Mouse (Mus musculus) neural tube, embryonic 13.5 days (tissue): ENCODE data around the gene Pcsk6. TPM values are rescaled to one million over a fixed set of nuclear protein-coding genes. Genes with fewer than 3 reads are reported as not detected.
"Not testable (repeated sequence)": the region's sequence is repeated elsewhere in the genome, so short reads cannot be mapped to it uniquely, and the experiment has no call there.

Experiments
- ATAC-seq: fragments of 200-750 bp; cut with Nextera tagmentation; 2 replicates; pipeline ENCODE4 v1.8.0; 2017; ENCODE audit warnings: low read depth, mild to moderate bottlenecking, moderate TSS enrichment, moderate library complexity
- H3K27ac ChIP-seq: fragments of 300-500 bp; sonication (generic); replicated peaks from 2 replicates; pipeline ENCODE4 v1.5.1; 2015; ENCODE audit warnings: moderate library complexity, mild to moderate bottlenecking, inconsistent platforms
- H3K27me3 ChIP-seq: fragments of 300-500 bp; sonication (generic); 2 replicates; pipeline ENCODE4 v1.6.1; 2015; ENCODE audit warnings: mild to moderate bottlenecking, inconsistent platforms
- H3K36me3 ChIP-seq: fragments of 300-500 bp; sonication (generic); 2 replicates; pipeline ENCODE4 v1.6.1; 2015; ENCODE audit warnings: mild to moderate bottlenecking, inconsistent platforms
- H3K4me1 ChIP-seq: fragments of 300-500 bp; sonication (generic); replicated peaks from 2 replicates; pipeline ENCODE4 v1.6.1; 2015; ENCODE audit warnings: inconsistent platforms
- H3K4me2 ChIP-seq: fragments of 300-500 bp; sonication (generic); 2 replicates; pipeline ENCODE4 v1.6.1; 2015; ENCODE audit warnings: inconsistent platforms, mild to moderate bottlenecking, moderate library complexity
- H3K4me3 ChIP-seq: fragments of 300-500 bp; sonication (generic); 2 replicates; pipeline ENCODE4 v1.5.1; 2015; ENCODE audit warnings: mild to moderate bottlenecking, inconsistent platforms
- H3K9ac ChIP-seq: fragments of 300-500 bp; sonication (generic); 2 replicates; pipeline ENCODE4 v1.6.1; 2015; ENCODE audit warnings: moderate library complexity, mild to moderate bottlenecking, inconsistent platforms
- H3K9me3 ChIP-seq: fragments of 300-500 bp; sonication (generic); 2 replicates; pipeline ENCODE4 v1.6.1; 2016; ENCODE audit warnings: inconsistent platforms
- WGBS: fragments of 180-500 bp; shearing (Covaris S2); methylation state at CpG from one replicate; pipeline ENCODE4 v1.1.7; 2015; 5-methylcytosine and 5-hydroxymethylcytosine counted together
- polyA plus RNA-seq: library from polyadenylated mRNA; unstranded; fragments of >200 nt; fragmentation: Nextera tagmentation; extraction: Ambion mirVana; gene quantifications from 2 replicates; pipeline ENCODE4 v1.2.1, GENCODE M21; 2015

The Pcsk6 gene
- polyA plus RNA-seq: 1.2 and 1.3 TPM in 2 replicates

DNA sequence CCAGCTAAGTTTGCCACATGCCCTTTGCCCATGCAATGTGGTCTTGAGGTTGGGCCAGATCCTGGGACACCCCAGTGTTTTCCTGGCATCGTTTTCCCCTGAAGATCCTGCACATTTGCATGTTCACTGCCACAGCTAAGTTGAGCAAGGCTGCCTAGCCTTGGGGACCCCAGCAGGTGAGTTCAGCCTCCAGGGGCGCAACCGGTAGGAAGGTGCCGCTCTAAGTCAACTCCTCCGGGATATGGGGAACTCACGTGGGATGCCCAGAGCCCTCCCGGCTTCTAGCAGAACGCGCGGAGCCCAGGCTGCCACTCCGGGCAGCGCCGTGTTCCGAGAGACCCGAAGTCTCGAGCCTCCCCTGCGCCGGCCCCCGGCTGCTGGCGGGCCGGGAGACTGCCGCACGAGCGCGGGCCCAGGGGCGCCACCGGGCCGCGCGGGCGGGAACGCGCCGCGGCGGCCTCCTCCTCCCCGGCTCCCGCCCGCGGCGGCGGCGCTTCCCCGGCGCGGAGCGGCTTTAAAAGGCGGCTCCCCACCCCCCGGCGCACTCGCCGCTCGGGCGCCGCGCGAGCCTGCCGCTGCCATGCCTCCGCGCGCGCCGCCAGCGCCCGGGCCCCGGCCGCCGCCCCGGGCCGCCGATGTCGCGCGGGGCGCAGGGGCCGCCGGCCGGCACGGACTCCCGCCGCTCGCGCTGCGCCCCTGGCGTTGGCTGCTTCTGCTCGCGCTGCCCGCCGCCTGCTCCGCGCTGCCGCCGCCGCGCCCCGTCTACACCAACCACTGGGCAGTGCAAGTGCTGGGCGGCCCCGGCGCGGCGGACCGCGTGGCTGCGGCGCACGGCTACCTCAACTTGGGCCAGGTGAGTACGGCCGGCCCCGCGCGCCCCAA is at the start of gene Pcsk6:
Gene Pcsk6 (plus strand): TSS at position 144 of the 882 bp plus-strand sequence.
- H3K36me3 ChIP-seq: no peaks in the 10 kb centered on the region
- peak within 1 kb of the TSS; percentile 98 for H3K4me2 ChIP-seq
- no peak within 1 kb of the TSS for H3K27ac ChIP-seq
- H3K27me3 ChIP-seq: peaks cover 80% of the 10 kb centered on the region
- H3K4me1 ChIP-seq: peaks cover 14% of the 10 kb centered on the region
- no peaks in the 10 kb centered on the region for H3K9me3 ChIP-seq
- H3K4me3 ChIP-seq: peak within 1 kb of the TSS; percentile 61
- under 1% methylated on average over 94 of the region's 111 CpGs for WGBS
- H3K9ac ChIP-seq: peak within 1 kb of the TSS; percentile 67
- ATAC-seq: peak; percentile 73

GRCm38 (mm10) chr7:65813611-65814212 is 47.8 kb upstream of the Pcsk6 start:
- WGBS: 92% methylated on average over 8 of the region's 8 CpGs
- Histone ChIP-seq H3K4me3 (no peak overlapping the region), H3K9ac (no peak overlapping the region), H3K4me1 (no peaks in the 10 kb centered on the region), H3K4me2 (no peak overlapping the region), H3K9me3 (peaks cover 3% of the 10 kb centered on the region; the same call in 1 of the 2 replicates), H3K27ac (no peak overlapping the region), H3K36me3 (no peaks in the 10 kb centered on the region), H3K27me3 (no peaks in the 10 kb centered on the region)
- ATAC-seq: no peak

- 0 out of 2 replicates have a peak, but pooled peaks cover 9% of the 10 kb centered on the region for H3K4me1 ChIP-seq
- no peaks in the 10 kb centered on the region for H3K27me3 ChIP-seq
- no peak overlapping the region for H3K4me2 ChIP-seq
- WGBS: 91% methylated on average over 8 of the region's 8 CpGs
- ATAC-seq: no peak
- H3K27ac ChIP-seq: no peak overlapping the region
- H3K9me3 ChIP-seq: peaks cover 3% of the 10 kb centered on the region; the same call in 1 of the 2 replicates
- no peaks in the 10 kb centered on the region for H3K36me3 ChIP-seq
- H3K4me3 ChIP-seq: no peak overlapping the region
- no peak overlapping the region for H3K9ac ChIP-seq
Observed at GRCm38 (mm10) chr7:65817564-65817963, 44.0 kb upstream of the Pcsk6 start.

DNA sequence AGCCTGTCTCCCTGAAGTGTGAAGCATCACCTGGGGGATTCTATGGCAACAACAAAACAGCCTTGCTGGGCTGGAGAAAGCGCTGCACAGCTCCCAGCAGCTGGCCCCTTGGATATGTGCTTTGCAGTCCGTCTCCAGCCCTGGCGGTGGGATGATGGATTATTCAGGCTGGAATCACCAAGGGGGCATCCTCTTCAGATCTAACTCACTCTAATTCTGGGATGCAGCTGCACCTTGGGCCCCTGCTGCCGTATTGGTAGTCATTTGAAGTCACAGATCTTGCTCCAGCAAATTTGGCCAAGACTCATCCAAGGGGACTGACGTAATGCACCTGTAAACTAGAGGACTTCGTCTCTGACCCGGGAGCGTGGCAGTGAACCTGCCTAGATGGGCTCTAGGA is 41.1 kb upstream of the Pcsk6 start:
- no peak overlapping the region for H3K9ac ChIP-seq
- 30% methylated on average over 8 of the region's 8 CpGs for WGBS
- H3K4me1 ChIP-seq: 0 out of 2 replicates have a peak, but pooled peaks cover 9% of the 10 kb centered on the region
- no peak overlapping the region for H3K27ac ChIP-seq
- no peaks in the 10 kb centered on the region for H3K27me3 ChIP-seq
- no peak overlapping the region for H3K4me2 ChIP-seq
- ATAC-seq: no peak
- no peak overlapping the region for H3K4me3 ChIP-seq
- peaks cover 3% of the 10 kb centered on the region; the same call in 1 of the 2 replicates for H3K9me3 ChIP-seq
- no peaks in the 10 kb centered on the region for H3K36me3 ChIP-seq

DNA sequence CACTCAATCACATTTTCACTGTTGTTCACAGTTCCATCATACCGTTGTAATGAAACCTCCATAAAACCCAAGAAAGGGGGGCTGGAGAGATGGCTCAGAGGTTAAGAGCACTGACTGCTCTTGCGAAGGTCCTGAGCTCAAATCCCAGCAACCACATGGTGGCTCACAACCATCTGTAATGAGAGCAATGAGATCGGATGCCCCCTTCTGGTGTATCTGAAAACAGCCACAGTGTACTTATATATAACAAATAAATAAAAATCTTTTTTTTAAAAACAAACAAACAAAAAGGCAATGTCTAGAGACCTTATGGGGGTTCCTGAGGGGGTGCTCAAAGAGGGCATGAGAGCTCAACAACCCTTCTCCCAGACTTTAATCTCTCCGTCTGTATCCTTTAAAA is 39.6 kb upstream of the Pcsk6 start:
- not testable (repeated sequence) for H3K4me1 ChIP-seq, H3K36me3 ChIP-seq, H3K9me3 ChIP-seq, H3K27ac ChIP-seq, H3K27me3 ChIP-seq, ATAC-seq, H3K4me3 ChIP-seq, H3K9ac ChIP-seq, H3K4me2 ChIP-seq
- 75% methylated on average over 4 of the region's 4 CpGs for WGBS

- Histone ChIP-seq H3K36me3 (no peaks in the 10 kb centered on the region), H3K9me3 (no peaks in the 10 kb centered on the region), H3K4me3 (no peak overlapping the region), H3K9ac (no peak overlapping the region), H3K27ac (no peak overlapping the region), H3K27me3 (no peaks in the 10 kb centered on the region), H3K4me1 (0 out of 2 replicates have a peak, but pooled peaks cover 9% of the 10 kb centered on the region), H3K4me2 (no peak overlapping the region)
- ATAC-seq: no peak
- WGBS: 85% methylated on average over 2 of the region's 2 CpGs
Observed at GRCm38 (mm10) chr7:65822506-65823119, 38.9 kb upstream of the Pcsk6 start.

DNA sequence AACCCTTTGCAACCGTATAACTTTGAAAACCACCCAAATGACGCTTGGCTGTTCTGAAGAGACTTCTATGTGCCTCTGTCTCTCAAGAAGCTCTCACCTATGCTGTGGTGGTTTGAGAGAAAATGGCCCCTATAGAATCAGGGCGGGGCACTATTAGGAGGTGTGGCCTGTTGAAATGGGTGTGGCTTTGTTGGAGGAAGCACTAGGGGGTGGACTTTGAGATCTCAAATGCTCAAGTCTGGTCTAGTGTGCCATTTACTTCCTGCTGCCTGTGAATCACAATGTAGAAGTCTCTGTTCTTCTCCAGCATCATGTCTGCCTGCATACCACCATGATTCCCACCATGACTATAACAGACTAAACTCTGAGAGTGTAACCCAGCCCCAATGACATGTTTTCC is 21.8 kb upstream of the Pcsk6 start:
- Histone ChIP-seq H3K9me3 (no peaks in the 10 kb centered on the region), H3K4me3 (no peak overlapping the region), H3K36me3 (no peaks in the 10 kb centered on the region), H3K27ac (no peak overlapping the region), H3K27me3 (no peaks in the 10 kb centered on the region), H3K9ac (no peak overlapping the region), H3K4me1 (no peaks in the 10 kb centered on the region), H3K4me2 (no peak overlapping the region)
- ATAC-seq: no peak
- 94% methylated on average over 3 of the region's 3 CpGs for WGBS

- no peak for ATAC-seq
- Histone ChIP-seq H3K4me1 (no peaks in the 10 kb centered on the region), H3K4me2 (no peak overlapping the region), H3K27ac (no peak overlapping the region), H3K4me3 (no peak overlapping the region), H3K36me3 (no peaks in the 10 kb centered on the region), H3K27me3 (no peaks in the 10 kb centered on the region), H3K9me3 (no peaks in the 10 kb centered on the region), H3K9ac (no peak overlapping the region)
- WGBS: 55% methylated on average over 2 of the region's 2 CpGs
Observed at GRCm38 (mm10) chr7:65843210-65843609, 18.3 kb upstream of the Pcsk6 start.

DNA sequence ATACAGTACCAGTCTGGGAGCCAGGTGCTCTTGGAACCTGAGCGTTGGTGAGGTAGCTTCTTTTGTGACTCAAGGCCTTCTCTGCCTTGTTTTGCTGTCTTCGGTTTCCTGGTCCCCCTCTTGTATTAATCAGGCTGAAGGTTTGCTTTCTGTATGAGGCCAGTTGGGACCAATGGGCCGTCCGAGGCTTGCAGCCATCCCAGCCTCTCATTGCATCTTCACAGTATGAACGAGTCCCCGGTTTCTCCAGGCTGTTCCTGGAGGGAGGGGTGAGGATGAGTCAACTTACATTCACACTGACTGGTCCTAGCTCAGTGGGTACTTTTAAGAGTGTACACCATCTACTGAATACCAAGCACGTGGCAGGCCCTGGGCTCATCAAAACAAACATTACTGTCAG is 553 bp upstream of the Pcsk6 start:
- Histone ChIP-seq H3K27me3 (peaks cover 87% of the 10 kb centered on the region), H3K4me2 (no peak overlapping the region), H3K9ac (no peak overlapping the region), H3K4me3 (peak overlapping the region; percentile 61; the same call in 1 of the 2 replicates), H3K27ac (no peak overlapping the region), H3K4me1 (peaks cover 14% of the 10 kb centered on the region), H3K36me3 (no peaks in the 10 kb centered on the region), H3K9me3 (no peaks in the 10 kb centered on the region)
- WGBS: 60% methylated on average over 7 of the region's 7 CpGs
- 0 out of 2 replicates have a peak, but pooled peaks have one; percentile 17 for ATAC-seq

- H3K4me1 ChIP-seq: peaks cover 14% of the 10 kb centered on the region
- peak overlapping the region; percentile 61 for H3K4me3 ChIP-seq
- no peaks in the 10 kb centered on the region for H3K9me3 ChIP-seq
- H3K27ac ChIP-seq: no peak overlapping the region
- peak overlapping the region; percentile 98 for H3K4me2 ChIP-seq
- no peaks in the 10 kb centered on the region for H3K36me3 ChIP-seq
- 0 out of 2 replicates have a peak, but pooled peaks have one; percentile 16 for ATAC-seq
- peaks cover 80% of the 10 kb centered on the region for H3K27me3 ChIP-seq
- WGBS: 2% methylated on average over 60 of the region's 61 CpGs
- peak overlapping the region; percentile 67 for H3K9ac ChIP-seq
Observed at GRCm38 (mm10) chr7:65862473-65863176, 1.1 kb downstream of the Pcsk6 start.

- Histone ChIP-seq H3K9ac (no peak overlapping the region), H3K27ac (no peak overlapping the region), H3K4me1 (peaks cover 20% of the 10 kb centered on the region), H3K36me3 (no peaks in the 10 kb centered on the region), H3K4me2 (no peak overlapping the region), H3K9me3 (no peaks in the 10 kb centered on the region), H3K27me3 (peaks cover 36% of the 10 kb centered on the region), H3K4me3 (no peak overlapping the region)
- no peak for ATAC-seq
- WGBS: 83% methylated on average over 16 of the region's 16 CpGs
Observed at GRCm38 (mm10) chr7:65869173-65869572, 7.6 kb downstream of the Pcsk6 start.
